Mouse (Mus musculus): Measurements from ENCODE around the gene Nbl1.

Nbl1 gene

GRCm38 (mm10) chr4:139074060-139074459 is 18.7 kb downstream of the Nbl1 start:
- in situ Hi-C loops (cut with MboI; ENCODE audit: low sequenced_read_pairs) = no loop called here

GRCm38 (mm10) chr4:139068287-139068686 is 24.5 kb downstream of the Nbl1 start:
- in situ Hi-C loops (cut with MboI; ENCODE audit: low sequenced_read_pairs) = no loop called here

GRCm38 (mm10) chr4:139064831-139065230 is 28.0 kb downstream of the Nbl1 start:
- in situ Hi-C loops (cut with MboI; ENCODE audit: low sequenced_read_pairs) = no loop called here

GRCm38 (mm10) chr4:139059569-139059968 is 33.2 kb downstream of the Nbl1 start:
- in situ Hi-C loops (cut with MboI; ENCODE audit: low sequenced_read_pairs) = no loop called here

- in situ Hi-C loops (cut with MboI; ENCODE audit: low sequenced_read_pairs) = no loop called here
These were observed 34.8 kb downstream of the Nbl1 start for GRCm38 (mm10) chr4:139058029-139058428.

GRCm38 (mm10) chr4:139057291-139057690 is 35.5 kb downstream of the Nbl1 start:
- in situ Hi-C loops (cut with MboI; ENCODE audit: low sequenced_read_pairs) = no loop called here

GRCm38 (mm10) chr4:139055744-139056143 is 37.0 kb downstream of the Nbl1 start:
- in situ Hi-C loops (cut with MboI; ENCODE audit: low sequenced_read_pairs) = no loop called here

- in situ Hi-C loops (cut with MboI; ENCODE audit: low sequenced_read_pairs) = no loop called here
These were observed 37.5 kb downstream of the Nbl1 start for GRCm38 (mm10) chr4:139055336-139055735.

GRCm38 (mm10) chr4:139054300-139054923 is 38.4 kb downstream of the Nbl1 start:
- in situ Hi-C loops (cut with MboI; ENCODE audit: low sequenced_read_pairs) = no loop called here

GRCm38 (mm10) chr4:139053391-139053790 is 39.4 kb downstream of the Nbl1 start:
- in situ Hi-C loops (cut with MboI; ENCODE audit: low sequenced_read_pairs) = no loop called here

- in situ Hi-C loops (cut with MboI; ENCODE audit: low sequenced_read_pairs) = no loop called here
These were observed 40.0 kb downstream of the Nbl1 start for GRCm38 (mm10) chr4:139052796-139053195.

GRCm38 (mm10) chr4:139048518-139048917 is 44.3 kb downstream of the Nbl1 start:
- in situ Hi-C loops (cut with MboI; ENCODE audit: low sequenced_read_pairs) = no loop called here

- in situ Hi-C loops (cut with MboI; ENCODE audit: low sequenced_read_pairs) = no loop called here
These were observed 46.4 kb downstream of the Nbl1 start for GRCm38 (mm10) chr4:139046354-139046753.

GRCm38 (mm10) chr4:139044566-139044965 is 48.2 kb downstream of the Nbl1 start:
- in situ Hi-C loops (cut with MboI; ENCODE audit: low sequenced_read_pairs) = no loop called here

- in situ Hi-C loops (cut with MboI; ENCODE audit: low sequenced_read_pairs) = no loop called here
These were observed 49.2 kb downstream of the Nbl1 start for GRCm38 (mm10) chr4:139043600-139043999.

GRCm38 (mm10) chr4:139042611-139043010 is 50.2 kb downstream of the Nbl1 start:
- in situ Hi-C loops (cut with MboI; ENCODE audit: low sequenced_read_pairs) = no loop called here

GRCm38 (mm10) chr4:139040084-139040839 is 52.5 kb downstream of the Nbl1 start:
- in situ Hi-C loops (cut with MboI; ENCODE audit: low sequenced_read_pairs) = no loop called here

- in situ Hi-C loops (cut with MboI; ENCODE audit: low sequenced_read_pairs) = no loop called here
These were observed 54.8 kb downstream of the Nbl1 start for GRCm38 (mm10) chr4:139037795-139038607.

GRCm38 (mm10) chr4:139035799-139036198 is 57.0 kb downstream of the Nbl1 start:
- in situ Hi-C loops (cut with MboI; ENCODE audit: low sequenced_read_pairs) = no loop called here

GRCm38 (mm10) chr4:139034942-139035341 is 57.9 kb downstream of the Nbl1 start:
- in situ Hi-C loops (cut with MboI; ENCODE audit: low sequenced_read_pairs) = no loop called here

GRCm38 (mm10) chr4:139034540-139034939 is 58.3 kb downstream of the Nbl1 start:
- in situ Hi-C loops (cut with MboI; ENCODE audit: low sequenced_read_pairs) = no loop called here

GRCm38 (mm10) chr4:139034010-139034367 is 58.8 kb downstream of the Nbl1 start:
- in situ Hi-C loops (cut with MboI; ENCODE audit: low sequenced_read_pairs) = no loop called here

Measured in CH12F3 (cell line).